Mouse (Mus musculus): ENCODE results near the gene Mbl2. TPM values are rescaled to one million over a fixed set of nuclear protein-coding genes. Genes with fewer than 3 reads are reported as not detected.
"Not testable (repeated sequence)": the region's sequence is repeated elsewhere in the genome, so short reads cannot be mapped to it uniquely, and the experiment has no call there.

Mbl2 gene
- polyA plus RNA-seq, 1 experiment from 2014 or later, result 0.41 TPM

- not testable (repeated sequence) for H3K4me2 ChIP-seq; H3K36me3 ChIP-seq; H3K27me3 ChIP-seq (replicated peaks); H3K4me3 ChIP-seq; H3K4me1 ChIP-seq; H3K9ac ChIP-seq; ATAC-seq; H3K9me3 ChIP-seq (replicated peaks); H3K27ac ChIP-seq
- WGBS (ENCODE audit: insufficient replicate concordance), result 63% methylated on average over 8 of the region's 8 CpGs
Observed at GRCm38 (mm10) chr19:30222593-30222992, 10.1 kb upstream of the Mbl2 start.

GRCm38 (mm10) chr19:30229477-30229876, 3.3 kb upstream of the Mbl2 start:
- Histone ChIP-seq H3K27ac (no peak overlapping the region), H3K4me1 (no peaks in the 10 kb centered on the region), H3K4me3 (no peak overlapping the region), H3K27me3 (replicated peaks) (no peaks in the 10 kb centered on the region), H3K4me2 (no peak overlapping the region), H3K9me3 (replicated peaks) (no peaks in the 10 kb centered on the region), H3K9ac (no peak overlapping the region), H3K36me3 (no peaks in the 10 kb centered on the region)
- 67% methylated on average over 3 of the region's 3 CpGs for WGBS (ENCODE audit: insufficient replicate concordance)
- no peak for ATAC-seq

- ATAC-seq, result no peak
- no peaks in the 10 kb centered on the region for H3K4me1 ChIP-seq
- no peaks in the 10 kb centered on the region for H3K36me3 ChIP-seq
- no peak overlapping the region for H3K4me3 ChIP-seq
- no peaks in the 10 kb centered on the region for H3K9me3 ChIP-seq (replicated peaks)
- no peak overlapping the region for H3K9ac ChIP-seq
- no peak overlapping the region for H3K4me2 ChIP-seq
- no peak overlapping the region for H3K27ac ChIP-seq
- WGBS (ENCODE audit: insufficient replicate concordance), result 59% methylated on average over 8 of the region's 8 CpGs
- H3K27me3 ChIP-seq (replicated peaks), result no peaks in the 10 kb centered on the region
Observed at GRCm38 (mm10) chr19:30234416-30234815, 1.7 kb downstream of the Mbl2 start.

- Histone ChIP-seq H3K27ac (no peak overlapping the region), H3K4me1 (no peaks in the 10 kb centered on the region), H3K9ac (no peak overlapping the region), H3K9me3 (replicated peaks) (no peaks in the 10 kb centered on the region), H3K4me3 (no peak overlapping the region), H3K27me3 (replicated peaks) (peaks cover 4% of the 10 kb centered on the region; the same call in 1 of the 2 replicates), H3K4me2 (no peak overlapping the region), H3K36me3 (no peaks in the 10 kb centered on the region)
- 19% methylated on average over 11 of the region's 11 CpGs for WGBS (ENCODE audit: insufficient replicate concordance)
- no peak for ATAC-seq
Observed at GRCm38 (mm10) chr19:30247359-30247758, 14.6 kb downstream of the Mbl2 start.

GRCm38 (mm10) chr19:30248822-30249221, 16.1 kb downstream of the Mbl2 start:
- 6% methylated on average over 8 of the region's 8 CpGs for WGBS (ENCODE audit: insufficient replicate concordance)
- Histone ChIP-seq H3K4me3 (no peak overlapping the region), H3K36me3 (no peaks in the 10 kb centered on the region), H3K27me3 (replicated peaks) (peaks cover 4% of the 10 kb centered on the region; the same call in 1 of the 2 replicates), H3K4me2 (no peak overlapping the region), H3K9me3 (replicated peaks) (no peaks in the 10 kb centered on the region), H3K4me1 (no peaks in the 10 kb centered on the region), H3K9ac (no peak overlapping the region), H3K27ac (no peak overlapping the region)
- no peak for ATAC-seq

- 55% methylated on average over 2 of the region's 2 CpGs for WGBS (ENCODE audit: insufficient replicate concordance)
Observed at GRCm38 (mm10) chr19:30252253-30252652, 19.5 kb downstream of the Mbl2 start.

GRCm38 (mm10) chr19:30256339-30256738, 23.6 kb downstream of the Mbl2 start:
- Histone ChIP-seq H3K27me3 (replicated peaks) (no peaks in the 10 kb centered on the region), H3K4me3 (no peak overlapping the region), H3K4me2 (no peak overlapping the region), H3K4me1 (no peaks in the 10 kb centered on the region), H3K9ac (no peak overlapping the region), H3K36me3 (no peaks in the 10 kb centered on the region), H3K9me3 (replicated peaks) (no peaks in the 10 kb centered on the region), H3K27ac (no peak overlapping the region)
- WGBS (ENCODE audit: insufficient replicate concordance), result 39% methylated on average over 6 of the region's 6 CpGs
- no peak for ATAC-seq

More at GRCm38 (mm10) chr19:30252253-30252652, 19.5 kb downstream of the Mbl2 start:
- Histone ChIP-seq H3K9ac (no peak overlapping the region), H3K4me1 (no peaks in the 10 kb centered on the region), H3K4me3 (no peak overlapping the region), H3K36me3 (no peaks in the 10 kb centered on the region), H3K9me3 (replicated peaks) (no peaks in the 10 kb centered on the region), H3K4me2 (no peak overlapping the region), H3K27ac (no peak overlapping the region), H3K27me3 (replicated peaks) (no peaks in the 10 kb centered on the region)
- no peak for ATAC-seq

GRCm38 (mm10) chr19:30281125-30281524, 48.4 kb downstream of the Mbl2 start:
- WGBS (ENCODE audit: insufficient replicate concordance), result 39% methylated on average over 5 of the region's 5 CpGs
- no peak for ATAC-seq
- Histone ChIP-seq H3K27ac (no peak overlapping the region), H3K4me2 (no peak overlapping the region), H3K36me3 (no peaks in the 10 kb centered on the region), H3K9ac (no peak overlapping the region), H3K27me3 (replicated peaks) (no peaks in the 10 kb centered on the region), H3K4me1 (no peaks in the 10 kb centered on the region), H3K4me3 (no peak overlapping the region), H3K9me3 (replicated peaks) (no peaks in the 10 kb centered on the region)

GRCm38 (mm10) chr19:30287899-30288490, 55.3 kb downstream of the Mbl2 start:
- ATAC-seq, result no peak
- WGBS (ENCODE audit: insufficient replicate concordance), result 64% methylated on average over 6 of the region's 6 CpGs
- no peaks in the 10 kb centered on the region for H3K36me3 ChIP-seq
- no peak overlapping the region for H3K4me3 ChIP-seq
- H3K9ac ChIP-seq, result no peak overlapping the region
- no peaks in the 10 kb centered on the region for H3K9me3 ChIP-seq (replicated peaks)
- no peaks in the 10 kb centered on the region for H3K4me1 ChIP-seq
- no peak overlapping the region for H3K4me2 ChIP-seq
- H3K27ac ChIP-seq, result no peak overlapping the region
- no peaks in the 10 kb centered on the region for H3K27me3 ChIP-seq (replicated peaks)

Small RNA genes within 50 kb of the gene (microRNA-seq; reads per million reads assigned to microRNA genes)
- gene Gm24108, result not detected

Other genes with a start within 250 kb of the Mbl2 start
- gene Trpd52l3, start 229.2 kb upstream of the Mbl2 start, polyA plus RNA-seq (2016; fragmentation: Nextera tagmentation; extraction: Ambion mirVana), result not detected in 2 replicates
- gene Uhrf2, start 202.4 kb upstream of the Mbl2 start, polyA plus RNA-seq (2016; fragmentation: Nextera tagmentation; extraction: Ambion mirVana), result 49.1 and 53.1 TPM in 2 replicates
- 27.4 and 28.1 TPM in 2 replicates for gene Gldc, start 57.5 kb upstream of the Mbl2 start, polyA plus RNA-seq (2016; fragmentation: Nextera tagmentation; extraction: Ambion mirVana)